Comparison of ENCODE assay signal across 9 mouse cellular contexts in genomic region chr7:100918176-100918575, GRCm38 (mm10). TPM values are rescaled to one million over a fixed set of nuclear protein-coding genes. Genes with fewer than 3 reads are reported as not detected.
DNase-seq lines count a peak whose midpoint lies in the region; ATAC-seq and TF ChIP-seq lines count a peak whose summit lies in the region.
"Had no signal": no experiment of that assay in that cellular context is flagged by ENCODE, and none has a peak within 500 bp of the region (broad histone marks: within the 10 kb centered on the region; RNA-seq: fewer than 3 reads in every experiment).

No protein-coding gene starts in this region.

- H3K9ac ChIP-seq in embryonic facial prominence, embryonic 11.5 days (replicated peaks; ENCODE audit: low read length) = peak overlapping the region; percentile 25; the same call in 1 of the 2 replicates
- H3K9ac ChIP-seq in lung, postnatal 0 days (replicated peaks; ENCODE audit: low read depth) = 0 out of 2 replicates have a peak overlapping the region, but pooled peaks have one; percentile 16

- no peak overlapping the region for H3K4me2 ChIP-seq in embryonic facial prominence, embryonic 11.5 days (ENCODE audit: low read depth, low read length)
- H3K4me2 ChIP-seq in lung, postnatal 0 days (replicated peaks; ENCODE audit: low read depth, low read length) = peak overlapping the region; percentile 22; the same call in 1 of the 2 replicates

- no peaks in the 10 kb centered on the region for H3K27me3 ChIP-seq in embryonic facial prominence, embryonic 11.5 days (ENCODE audit: control insufficient read depth, insufficient read depth, low read length)
- H3K27me3 ChIP-seq in lung, postnatal 0 days (replicated peaks; ENCODE audit: insufficient read depth, low read length) = no peaks in the 10 kb centered on the region

- WGBS in embryonic facial prominence, embryonic 11.5 days = 34% methylated on average over 9 of the region's 9 CpGs
- 10% methylated on average over 7 of the region's 9 CpGs for WGBS in lung, postnatal 0 days

- H3K36me3 ChIP-seq in embryonic facial prominence, embryonic 11.5 days (replicated peaks; ENCODE audit: control insufficient read depth, insufficient read depth, low read depth, low read length) = no peaks in the 10 kb centered on the region; the same call in none of the 2 replicates
- no peaks in the 10 kb centered on the region for H3K36me3 ChIP-seq in lung, postnatal 0 days (ENCODE audit: insufficient read depth, low read length)

- H3K9me3 ChIP-seq in embryonic facial prominence, embryonic 11.5 days (replicated peaks; ENCODE audit: control insufficient read depth, low read length) = no peaks in the 10 kb centered on the region
- H3K9me3 ChIP-seq in lung, postnatal 0 days (ENCODE audit: low read length) = no peaks in the 10 kb centered on the region

- no peak for TF ChIP-seq CTCF in layer of hippocampus, adult 2 months (conservative IDR thresholded peaks at IDR 0.05)
- TF ChIP-seq CTCF in lung, postnatal 0 days (IDR thresholded peaks at IDR 0.05) = no peak

- no peak overlapping the region for H3K4me3 ChIP-seq in layer of hippocampus, adult 2 months
- H3K4me3 ChIP-seq in embryonic facial prominence, embryonic 11.5 days (ENCODE audit: low read depth, low read length) = no peak overlapping the region
- no peak overlapping the region for H3K4me3 ChIP-seq in lung, postnatal 0 days (ENCODE audit: low read depth, low read length)

- DNase-seq in layer of hippocampus, adult 2 months (ENCODE audit: low spot score in 2 of 2) = no peak
- DNase-seq in layer of hippocampus, adult 8-10 months (ENCODE audit: low spot score in 2 of 2) = no peak
- no peak for DNase-seq in embryonic facial prominence, embryonic 11.5 days (ENCODE audit: low spot score)
- peak; percentile 76 for DNase-seq in heart, postnatal 4 days
- DNase-seq in lung, postnatal 0 days (ENCODE audit: low spot score) = peak; percentile 58
- no peak for DNase-seq in right cerebral cortex, postnatal 10 days (ENCODE audit: low spot score in 2 of 2)
- DNase-seq in spleen, adult 12 weeks (ENCODE audit: low spot score) = no peak
- no peak for DNase-seq in right cerebral cortex, postnatal 25 days

- H3K4me1 ChIP-seq in embryonic facial prominence, embryonic 11.5 days (ENCODE audit: control insufficient read depth, insufficient read depth, low read length) = peaks cover 12% of the 10 kb centered on the region
- peaks cover 33% of the 10 kb centered on the region for H3K4me1 ChIP-seq in lung, postnatal 0 days (ENCODE audit: insufficient read depth, low read depth, low read length)

- TF ChIP-seq EP300 in lung, postnatal 0 days (IDR thresholded peaks at IDR 0.05) = no peak

- no peak for ATAC-seq in embryonic facial prominence, embryonic 11.5 days (replicated peaks; ENCODE audit: insufficient number of reproducible peaks, low FRiP score, low TSS enrichment, low read depth)
- peak; percentile 52 for ATAC-seq in lung, postnatal 0 days

- peak overlapping the region; percentile 70 for H3K27ac ChIP-seq in layer of hippocampus, adult 2 months
- H3K27ac ChIP-seq in embryonic facial prominence, embryonic 11.5 days (replicated peaks; ENCODE audit: low read depth, low read length) = peak overlapping the region; percentile 13; the same call in 1 of the 2 replicates
- H3K27ac ChIP-seq in lung, postnatal 0 days (ENCODE audit: low read length) = peak overlapping the region; percentile 61

RNA-seq across cellular contexts. Expression of gene Arhgef17, which starts 13.7 kb away (rescaled TPM):
- total RNA-seq in layer of hippocampus, adult 2 months (2021) = 100 to 1,000 TPM; 163 to 171 TPM
- 100 to 1,000 TPM; 149 to 173 (median 162) TPM for total RNA-seq in layer of hippocampus, adult 8-10 months (2022)
- polyA plus RNA-seq in embryonic facial prominence, embryonic 11.5 days (2014; fragmentation: Nextera tagmentation; extraction: Ambion mirVana) = 8.1 and 10.0 TPM in 2 replicates
- total RNA-seq in heart, postnatal 4 days (2021) = 10 to 100 TPM; 37.0 to 38.4 TPM
- 5.8 and 7.0 TPM in 2 replicates for polyA plus RNA-seq in lung, postnatal 0 days (2015; fragmentation: Nextera tagmentation; extraction: Ambion mirVana)

RNA-seq across cellular contexts. Expression of gene Relt, which starts 54.9 kb away (rescaled TPM):
- total RNA-seq in layer of hippocampus, adult 2 months (2021) = 10 to 100 TPM; 11.2 to 13.2 TPM
- total RNA-seq in layer of hippocampus, adult 8-10 months (2022) = 10 to 100 TPM; 11.6 to 14.1 (median 12.8) TPM
- 1.8 and 2.3 TPM in 2 replicates for polyA plus RNA-seq in embryonic facial prominence, embryonic 11.5 days (2014; fragmentation: Nextera tagmentation; extraction: Ambion mirVana)
- 1 to 10 TPM; 5.6 to 6.4 TPM for total RNA-seq in heart, postnatal 4 days (2021)
- polyA plus RNA-seq in lung, postnatal 0 days (2015; fragmentation: Nextera tagmentation; extraction: Ambion mirVana) = 2.8 and 3.8 TPM in 2 replicates

RNA-seq across cellular contexts. Expression of gene P2ry6, which starts 56.3 kb away (rescaled TPM):
- 1 to 10 TPM; 3.0 to 3.6 TPM for total RNA-seq in layer of hippocampus, adult 2 months (2021)
- total RNA-seq in layer of hippocampus, adult 8-10 months (2022) = 1 to 10 TPM; 3.1 to 8.7 (median 6.5) TPM
- 1.8 and 1.9 TPM in 2 replicates for polyA plus RNA-seq in embryonic facial prominence, embryonic 11.5 days (2014; fragmentation: Nextera tagmentation; extraction: Ambion mirVana)
- 1 to 10 TPM; 2.5 to 2.6 TPM for total RNA-seq in heart, postnatal 4 days (2021)
- polyA plus RNA-seq in lung, postnatal 0 days (2015; fragmentation: Nextera tagmentation; extraction: Ambion mirVana) = 9.9 and 11.2 TPM in 2 replicates
- total RNA-seq: MEL had no signal

Comparison
In these comparisons a context has a peak if more than half of its experiments do, and no peak if none do; other contexts are left out.
1. DNase-seq: peak in heart, postnatal 4 days (single experiment) and lung, postnatal 0 days (single experiment); none in layer of hippocampus, adult 2 months (0 of 2), layer of hippocampus, adult 8-10 months (0 of 2), embryonic facial prominence, embryonic 11.5 days (single experiment), right cerebral cortex, postnatal 10 days (0 of 2), spleen, adult 12 weeks (single experiment) and right cerebral cortex, postnatal 25 days (single experiment).
2. H3K27ac ChIP-seq: peak in every context shown above with its lines; median percentile 70 in layer of hippocampus, adult 2 months; 61 in lung, postnatal 0 days; 13 in embryonic facial prominence, embryonic 11.5 days.